Mouse (Mus musculus) testis, adult 2 months (tissue): ENCODE results near the gene Ccr4.

Experiments used
- CTCF ChIP-seq: fragments of 200-500 bp; IDR thresholded peaks from 2 replicates; pipeline ENCODE4 v1.5.1; 2012; ENCODE audit warnings: low read depth, mild to moderate bottlenecking, inconsistent platforms, low read length, moderate library complexity; ENCODE audit not compliant: control insufficient read depth, insufficient read depth, insufficient replicate concordance
- POLR2A ChIP-seq: fragments of 200-500 bp; IDR thresholded peaks from 2 replicates; pipeline ENCODE4 v1.6.1; 2012; ENCODE audit warnings: low read depth, mild to moderate bottlenecking, inconsistent platforms, low read length, moderate library complexity; ENCODE audit not compliant: control insufficient read depth

DNA sequence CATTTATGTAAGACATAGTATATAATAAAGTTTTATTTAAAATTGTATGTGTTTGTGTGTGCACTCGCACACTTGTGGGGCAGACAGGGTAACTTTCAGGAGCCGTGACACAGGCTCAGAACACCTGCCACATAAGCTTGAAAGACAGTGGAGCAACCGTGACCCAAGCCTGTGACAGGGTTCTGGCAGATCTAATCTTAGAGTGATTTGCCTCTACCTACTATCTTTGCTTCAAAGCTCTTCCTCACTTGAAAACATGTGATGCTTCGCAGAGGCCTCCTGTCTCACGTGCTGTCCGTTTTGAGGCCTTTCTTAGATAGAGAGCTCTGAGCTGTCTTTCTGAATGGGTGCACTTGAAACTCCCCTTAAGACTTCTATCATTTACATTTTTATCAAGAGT, 52.3 kb downstream of the Ccr4 start:
- TF ChIP-seq POLR2A (no peak), CTCF (no peak)
